Mouse (Mus musculus) small intestine, adult 2 months (tissue): ENCODE data around the gene Prkag3. TPM values are rescaled to one million over a fixed set of nuclear protein-coding genes. Genes with fewer than 3 reads are reported as not detected.

Experiments
- H3K27ac ChIP-seq: fragments of 200-500 bp; 2 replicates; pipeline ENCODE4 v1.5.1; 2012; ENCODE audit warnings: low read depth, low read length, control low read depth, inconsistent platforms; ENCODE audit not compliant: insufficient read depth
- H3K27me3 ChIP-seq: fragments of 200-500 bp; 2 replicates; pipeline ENCODE4 v1.6.1; 2012; ENCODE audit warnings: mild to moderate bottlenecking, moderate library complexity, low read length, inconsistent platforms; ENCODE audit not compliant: control insufficient read depth, insufficient read depth
- H3K36me3 ChIP-seq: fragments of 200-500 bp; 2 replicates; pipeline ENCODE4 v1.6.1; 2012; ENCODE audit warnings: mild to moderate bottlenecking, low read length, control low read depth, inconsistent platforms; ENCODE audit not compliant: control insufficient read depth, insufficient read depth
- H3K4me1 ChIP-seq: fragments of 200-500 bp; 2 replicates; pipeline ENCODE4 v1.6.1; 2012; ENCODE audit warnings: low read length, inconsistent platforms, mixed read lengths; ENCODE audit not compliant: control insufficient read depth, insufficient read depth, insufficient read length
- H3K4me3 ChIP-seq: fragments of 200-500 bp; 2 replicates; pipeline ENCODE4 v1.5.1; 2012; ENCODE audit warnings: low read depth, mild to moderate bottlenecking, control low read depth, inconsistent platforms, low read length, moderate library complexity
- CTCF ChIP-seq: fragments of 200-500 bp; IDR thresholded peaks from 2 replicates; pipeline ENCODE4 v1.5.1; 2012; ENCODE audit warnings: low read depth, mild to moderate bottlenecking, control low read depth, inconsistent platforms, low read length, moderate library complexity, mixed read lengths; ENCODE audit not compliant: insufficient replicate concordance, insufficient read length; ENCODE audit errors: extremely low read depth
- POLR2A ChIP-seq: fragments of 200-500 bp; IDR thresholded peaks from 2 replicates; pipeline ENCODE4 v1.6.1; 2012; ENCODE audit warnings: low read depth, mild to moderate bottlenecking, control low read depth, inconsistent platforms, low read length, moderate library complexity
- WGBS: fragments of 180-500 bp; shearing (Covaris S2); methylation state at CpG from one replicate; pipeline ENCODE4 v1.1.7; 2018; 5-methylcytosine and 5-hydroxymethylcytosine counted together
- polyA plus RNA-seq: library from polyadenylated mRNA; depleted of rRNA; stranded (reverse); fragments of >200 nt; gene quantifications from 2 replicates; pipeline ENCODE4 v1.2.3, GENCODE M21; 2012

Gene Prkag3
- polyA plus RNA-seq, 1 experiment, result 1.5 TPM

DNA sequence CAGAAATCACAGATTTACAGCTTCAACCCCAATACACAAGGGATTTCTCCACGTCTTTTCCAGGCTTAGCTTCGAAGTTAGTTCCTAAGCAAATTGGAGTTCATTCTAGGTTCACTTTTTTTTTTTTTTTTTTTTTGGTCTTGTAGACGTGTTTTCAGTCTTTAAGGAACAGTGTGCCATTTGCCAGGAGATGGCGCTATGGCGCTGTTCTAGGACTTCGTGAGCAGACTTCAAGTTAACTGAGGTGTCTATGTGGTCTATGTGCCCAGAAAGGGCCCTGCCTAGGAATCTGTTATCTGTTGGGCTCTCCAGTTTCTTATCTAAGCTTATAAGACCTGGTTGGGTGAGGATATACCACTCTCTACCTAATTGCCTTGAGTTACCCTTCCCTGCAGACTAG, 14.1 kb upstream of the Prkag3 start:
- WGBS, result 2% methylated on average over 6 of the region's 6 CpGs

DNA sequence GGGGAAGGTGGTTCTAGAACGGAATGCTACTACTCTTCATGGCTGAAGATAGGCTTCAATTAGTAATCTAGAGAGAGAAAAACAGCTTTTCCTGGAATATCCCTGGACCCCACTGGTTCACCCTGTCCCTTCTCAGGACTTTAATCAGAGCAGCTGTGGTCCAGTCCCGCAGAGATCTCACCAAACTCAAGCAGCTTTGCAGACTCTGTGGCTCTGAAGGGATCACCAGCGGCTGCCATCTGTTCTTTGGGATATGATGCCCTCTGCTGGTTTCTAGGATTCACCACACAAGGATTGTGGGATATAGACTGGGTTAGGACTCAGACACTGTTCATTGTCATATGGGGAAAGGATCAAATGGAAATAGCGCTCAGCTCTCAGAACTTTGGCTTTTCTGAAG, 10.8 kb upstream of the Prkag3 start:
- WGBS, result 31% methylated on average over 4 of the region's 4 CpGs
- Histone ChIP-seq H3K36me3 (no peaks in the 10 kb centered on the region), H3K4me3 (no peak overlapping the region), H3K4me1 (peaks cover 2% of the 10 kb centered on the region; the same call in 1 of the 2 replicates), H3K27me3 (no peaks in the 10 kb centered on the region), H3K27ac (no peak overlapping the region)
- TF ChIP-seq POLR2A (no peak), CTCF (peak; percentile 61; the same call in 1 of the 2 replicates)

More for the DNA sequence above, 14.1 kb upstream of the Prkag3 start:
- TF ChIP-seq POLR2A, result no peak
- TF ChIP-seq CTCF, result peak; percentile 39; the same call in 1 of the 2 replicates
- Histone ChIP-seq H3K36me3 (no peaks in the 10 kb centered on the region), H3K4me3 (no peak overlapping the region), H3K4me1 (no peaks in the 10 kb centered on the region), H3K27ac (no peak overlapping the region), H3K27me3 (0 out of 2 replicates have a peak, but pooled peaks cover 2% of the 10 kb centered on the region)

DNA sequence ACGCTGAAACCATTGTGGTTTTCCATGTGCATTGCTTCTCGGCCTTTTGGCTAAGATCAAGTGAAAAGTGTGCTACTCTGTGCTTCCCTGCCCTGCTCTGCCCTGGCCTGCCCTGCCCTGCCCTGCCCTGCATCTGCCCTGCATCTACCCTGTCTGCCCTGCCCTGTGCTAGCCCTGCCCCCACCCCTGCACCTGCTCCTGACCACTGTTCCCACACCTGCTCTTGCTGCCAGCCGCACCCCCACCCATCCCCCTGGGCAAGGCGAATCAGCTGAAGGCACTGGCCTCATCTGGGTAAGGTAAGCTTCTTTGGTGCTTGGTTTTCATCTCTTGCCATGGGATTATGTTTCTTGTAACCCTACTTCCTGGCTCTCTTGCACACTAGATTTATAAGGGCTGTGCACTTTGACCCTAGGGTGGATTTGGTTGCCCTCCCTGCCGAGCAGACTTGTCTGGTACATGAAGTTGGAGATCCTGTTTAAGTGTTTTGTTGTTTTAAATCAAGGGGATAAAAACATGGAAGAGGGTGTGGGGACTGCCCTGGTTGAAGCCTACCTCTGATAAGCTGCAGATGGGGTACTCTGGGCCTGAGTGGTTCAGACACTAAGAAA, 5.3 kb upstream of the Prkag3 start:
- Histone ChIP-seq H3K4me1 (peaks cover 28% of the 10 kb centered on the region), H3K27ac (peak overlapping the region; percentile 83), H3K36me3 (no peaks in the 10 kb centered on the region), H3K27me3 (no peaks in the 10 kb centered on the region), H3K4me3 (no peak overlapping the region)
- TF ChIP-seq POLR2A (no peak), CTCF (no peak)
- 22% methylated on average over 5 of the region's 5 CpGs for WGBS

DNA sequence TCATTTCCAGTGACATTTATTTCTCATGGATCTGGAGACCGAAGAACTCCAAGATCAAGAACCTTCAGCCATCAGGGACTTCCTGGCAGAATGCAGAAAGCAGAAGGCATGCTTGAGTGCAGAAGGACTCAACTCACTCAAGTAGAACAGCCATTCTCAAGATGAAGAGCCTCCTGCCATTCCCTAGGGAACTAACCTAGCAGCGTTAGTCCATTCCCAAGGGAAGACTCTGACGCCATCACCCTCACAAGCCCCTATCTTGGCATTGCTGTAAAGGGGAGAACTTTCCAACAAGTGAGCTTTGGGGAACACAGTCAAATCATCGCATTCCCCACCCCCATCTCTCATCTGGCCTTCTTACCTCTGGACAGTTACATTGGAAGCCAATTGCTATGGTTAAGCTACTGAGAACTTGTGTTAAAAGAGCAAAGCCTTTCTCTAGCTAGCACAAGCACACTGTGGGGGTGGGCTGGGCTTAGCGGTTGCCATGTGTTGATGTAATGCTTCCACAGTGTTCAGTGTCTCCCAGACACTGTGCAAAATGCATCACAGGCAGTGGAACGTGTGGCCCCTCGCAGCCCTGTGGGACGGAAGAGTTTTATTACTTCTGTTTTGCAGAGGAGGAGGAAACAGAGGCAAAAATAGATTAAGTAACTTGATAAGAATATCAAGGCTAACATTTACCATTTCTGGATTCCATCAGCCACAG, 4.4 kb upstream of the Prkag3 start:
- WGBS, result 62% methylated on average over 8 of the region's 8 CpGs
- no peak overlapping the region for H3K4me3 ChIP-seq
- H3K27me3 ChIP-seq, result no peaks in the 10 kb centered on the region
- TF ChIP-seq CTCF (no peak), POLR2A (no peak)
- H3K4me1 ChIP-seq, result peaks cover 36% of the 10 kb centered on the region
- H3K27ac ChIP-seq, result peak overlapping the region; percentile 83
- H3K36me3 ChIP-seq, result no peaks in the 10 kb centered on the region

DNA sequence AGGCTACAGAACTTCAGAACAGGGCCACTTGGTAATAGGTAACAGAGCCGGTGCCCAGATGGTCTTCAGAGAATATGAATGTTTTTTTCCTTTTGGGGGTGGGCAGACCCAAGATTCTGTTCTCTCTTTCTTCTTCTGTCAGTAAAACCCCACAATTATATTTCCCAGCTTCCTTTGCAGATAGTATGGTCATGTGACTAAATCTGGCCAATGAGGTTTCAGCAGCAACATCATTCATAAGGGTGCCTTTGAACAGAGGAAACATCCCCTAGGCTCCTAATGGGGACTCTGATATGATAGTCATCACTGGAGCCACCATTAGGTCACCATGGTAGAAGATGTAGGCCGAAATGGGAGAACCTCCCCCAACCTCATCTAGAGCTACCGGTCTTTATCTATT, 3.8 kb upstream of the Prkag3 start:
- Histone ChIP-seq H3K27ac (no peak overlapping the region), H3K4me3 (no peak overlapping the region), H3K4me1 (peaks cover 36% of the 10 kb centered on the region), H3K36me3 (no peaks in the 10 kb centered on the region), H3K27me3 (no peaks in the 10 kb centered on the region)
- 97% methylated on average over 3 of the region's 3 CpGs for WGBS
- no peak for TF ChIP-seq POLR2A
- no peak for TF ChIP-seq CTCF

DNA sequence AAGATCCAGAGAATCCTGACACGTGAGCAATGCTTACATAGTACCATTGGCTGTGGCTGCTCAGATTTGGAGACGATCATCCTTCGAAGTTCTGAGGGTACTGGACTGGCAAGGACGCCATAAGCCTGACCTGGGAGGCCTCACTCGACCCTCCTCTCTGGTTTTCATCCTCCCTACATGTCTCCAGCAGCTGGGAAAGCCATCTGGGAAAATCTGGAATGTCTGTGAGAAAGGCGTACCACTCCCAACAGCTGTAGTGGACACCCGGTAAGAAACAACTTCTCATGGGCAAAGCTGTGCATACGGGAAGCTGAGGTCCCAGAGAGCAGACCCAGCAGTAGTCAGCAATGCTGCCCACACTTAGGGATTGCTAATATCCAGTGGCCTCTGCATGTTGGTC, 3.1 kb upstream of the Prkag3 start:
- WGBS, result 89% methylated on average over 8 of the region's 8 CpGs
- no peak overlapping the region for H3K4me3 ChIP-seq
- no peaks in the 10 kb centered on the region for H3K36me3 ChIP-seq
- TF ChIP-seq CTCF (no peak), POLR2A (no peak)
- H3K27ac ChIP-seq, result no peak overlapping the region
- H3K27me3 ChIP-seq, result no peaks in the 10 kb centered on the region
- H3K4me1 ChIP-seq, result peaks cover 36% of the 10 kb centered on the region

DNA sequence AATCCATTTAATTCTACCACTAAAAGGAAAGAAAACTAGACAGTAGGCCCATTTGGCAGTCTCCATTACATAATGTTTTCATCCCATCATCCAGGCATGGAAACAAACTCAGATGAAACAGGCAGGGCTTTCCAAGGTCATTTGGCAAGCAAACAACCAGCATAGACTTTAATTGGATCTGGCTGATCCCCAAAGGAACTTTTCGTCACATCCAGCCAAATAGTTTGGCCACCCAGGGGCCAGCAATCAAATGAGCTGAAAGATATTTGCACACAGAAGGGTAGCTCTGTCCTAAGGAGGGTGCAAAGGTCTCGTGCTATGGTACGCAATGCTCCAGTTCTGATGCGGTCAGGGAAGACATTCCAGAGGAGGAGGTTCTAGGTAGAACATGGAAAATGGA, 1.7 kb upstream of the Prkag3 start:
- TF ChIP-seq CTCF (no peak), POLR2A (no peak)
- Histone ChIP-seq H3K4me3 (no peak overlapping the region), H3K27ac (peak overlapping the region; percentile 70), H3K36me3 (no peaks in the 10 kb centered on the region), H3K4me1 (peaks cover 36% of the 10 kb centered on the region), H3K27me3 (no peaks in the 10 kb centered on the region)
- 25% methylated on average over 4 of the region's 4 CpGs for WGBS
